Mouse (Mus musculus) heart, embryonic 11.5 days (tissue): ENCODE measurements around the gene Slc25a21. TPM values are rescaled to one million over a fixed set of nuclear protein-coding genes. Genes with fewer than 3 reads are reported as not detected.

Experiments
- ATAC-seq: fragments of 200-750 bp; cut with Nextera tagmentation; replicated peaks from 2 replicates; pipeline ENCODE4 v1.8.0; 2017; ENCODE audit warnings: moderate library complexity; ENCODE audit not compliant: insufficient number of reproducible peaks, low FRiP score, low TSS enrichment
- H3K27ac ChIP-seq: fragments of 300-500 bp; sonication (generic); 2 replicates; pipeline ENCODE4 v1.5.1; 2014; ENCODE audit warnings: mild to moderate bottlenecking, low read depth, low read length
- H3K27me3 ChIP-seq: fragments of 300-500 bp; sonication (generic); 2 replicates; pipeline ENCODE4 v1.6.1; 2014; ENCODE audit warnings: mild to moderate bottlenecking, low read length, mixed read lengths; ENCODE audit not compliant: control insufficient read depth, insufficient read depth
- H3K36me3 ChIP-seq: fragments of 300-500 bp; sonication (generic); 2 replicates; pipeline ENCODE4 v1.6.1; 2014; ENCODE audit warnings: mild to moderate bottlenecking, low read length, moderate library complexity, mixed read lengths; ENCODE audit not compliant: control insufficient read depth, insufficient read depth
- H3K4me1 ChIP-seq: fragments of 300-500 bp; sonication (generic); 2 replicates; pipeline ENCODE4 v1.6.1; 2014; ENCODE audit warnings: low read length; ENCODE audit not compliant: control insufficient read depth, insufficient read depth
- H3K4me2 ChIP-seq: fragments of 300-500 bp; sonication (generic); 2 replicates; pipeline ENCODE4 v1.6.1; 2014; ENCODE audit warnings: mild to moderate bottlenecking, moderate library complexity
- H3K4me3 ChIP-seq: fragments of 300-500 bp; sonication (generic); 2 replicates; pipeline ENCODE4 v1.5.1; 2014; ENCODE audit warnings: low read depth, low read length
- H3K9ac ChIP-seq: fragments of 300-500 bp; sonication (generic); 2 replicates; pipeline ENCODE4 v1.6.1; 2014; ENCODE audit warnings: mild to moderate bottlenecking, low read depth, low read length, moderate library complexity
- H3K9me3 ChIP-seq: fragments of 300-500 bp; sonication (generic); replicated peaks from 2 replicates; pipeline ENCODE4 v1.6.1; 2016; ENCODE audit warnings: low read length; ENCODE audit not compliant: control insufficient read depth
- WGBS: fragments of 180-500 bp; shearing (Covaris S2); extraction: QIAGEN DNeasy Blood & Tissue Kit; methylation state at CpG from one replicate; pipeline ENCODE4 v1.1.7; 2014; ENCODE audit not compliant: insufficient replicate concordance; 5-methylcytosine and 5-hydroxymethylcytosine counted together
- polyA plus RNA-seq: library from polyadenylated mRNA; unstranded; fragments of >200 nt; fragmentation: Nextera tagmentation; extraction: Ambion mirVana; gene quantifications from 2 replicates; pipeline ENCODE4 v1.2.1, GENCODE M21; 2014

The Slc25a21 gene
- polyA plus RNA-seq, 1 experiment from 2014 or later: 6.4 TPM

DNA sequence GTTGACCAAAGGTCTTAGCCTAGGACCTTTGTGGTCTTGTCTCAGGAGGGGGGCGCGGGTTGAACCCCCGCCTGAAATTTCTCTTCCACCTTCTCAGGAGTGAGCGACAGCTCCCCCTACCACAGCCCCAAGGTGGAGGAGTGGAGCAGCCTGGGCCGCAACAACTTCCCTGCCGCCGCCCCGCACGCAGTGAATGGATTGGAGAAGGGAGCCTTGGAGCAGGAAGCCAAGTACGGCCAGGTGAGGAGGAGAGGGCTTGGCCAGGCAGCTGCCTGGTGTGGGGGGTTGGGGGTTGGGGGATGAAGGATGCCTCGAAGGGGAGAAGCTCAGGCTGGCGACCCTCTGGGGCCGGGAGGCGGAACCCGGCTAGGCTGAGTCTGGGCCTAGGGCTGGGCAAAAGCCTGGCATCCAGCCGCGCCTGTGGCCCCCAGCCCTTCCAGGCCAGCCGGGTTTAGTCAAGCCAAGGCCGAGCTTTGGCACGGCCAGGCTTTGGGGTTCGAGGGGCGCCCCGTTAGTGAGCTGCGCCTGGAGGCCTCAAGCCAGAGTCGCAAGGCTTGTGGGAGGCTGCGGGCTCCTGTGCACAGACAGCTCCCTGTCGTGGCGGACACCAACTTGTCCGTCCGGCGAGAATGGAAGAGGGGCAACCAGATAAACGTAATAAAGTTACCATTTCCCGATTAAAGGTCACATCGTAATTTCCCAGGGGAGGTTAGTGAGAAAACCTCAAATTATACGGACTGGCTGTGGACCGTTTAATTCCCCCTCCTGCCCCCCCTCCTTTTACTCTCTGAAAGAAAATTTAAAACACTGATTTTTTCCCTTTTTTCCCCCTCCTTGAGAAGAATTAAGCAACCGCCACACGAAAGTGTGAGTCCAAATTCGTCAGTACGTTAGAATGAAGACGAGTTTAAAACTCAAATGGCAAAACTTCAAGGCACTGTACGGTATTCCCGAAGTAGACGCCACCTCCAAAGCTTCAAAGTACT, 497.1 kb downstream of the Slc25a21 start:
- no peak for ATAC-seq
- Histone ChIP-seq H3K4me3 (no peak overlapping the region), H3K36me3 (no peaks in the 10 kb centered on the region), H3K27ac (no peak overlapping the region), H3K9ac (no peak overlapping the region), H3K4me1 (peaks cover 11% of the 10 kb centered on the region), H3K4me2 (peak overlapping the region; percentile 5; the same call in 1 of the 2 replicates), H3K9me3 (no peaks in the 10 kb centered on the region), H3K27me3 (peaks cover 65% of the 10 kb centered on the region)
- 4% methylated on average over 44 of the region's 44 CpGs for WGBS

DNA sequence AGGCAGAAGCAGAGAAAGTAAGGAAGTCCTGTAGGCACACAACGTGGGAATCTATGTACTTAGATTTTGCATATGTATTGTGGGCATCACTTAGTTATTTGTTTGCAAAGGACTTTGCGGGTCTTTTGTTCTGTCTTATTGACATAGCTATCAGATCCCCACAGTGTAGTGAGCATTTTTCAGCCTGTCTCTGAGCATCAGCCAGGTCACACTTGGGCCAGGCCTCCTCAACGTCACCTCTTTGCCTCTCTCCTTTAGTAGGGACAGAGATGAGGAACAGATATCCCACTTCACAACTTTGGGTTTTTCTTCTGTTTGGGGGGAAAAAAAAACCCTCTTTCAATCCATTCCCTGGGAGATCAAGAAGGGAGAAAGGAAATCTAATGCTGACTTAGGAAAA, 497.9 kb downstream of the Slc25a21 start:
- Histone ChIP-seq H3K9ac (no peak overlapping the region), H3K4me2 (no peak overlapping the region), H3K4me1 (peaks cover 11% of the 10 kb centered on the region), H3K4me3 (no peak overlapping the region), H3K27ac (no peak overlapping the region), H3K27me3 (peaks cover 73% of the 10 kb centered on the region), H3K9me3 (no peaks in the 10 kb centered on the region), H3K36me3 (no peaks in the 10 kb centered on the region)
- WGBS: 12% methylated on average over 3 of the region's 3 CpGs
- ATAC-seq: no peak

DNA sequence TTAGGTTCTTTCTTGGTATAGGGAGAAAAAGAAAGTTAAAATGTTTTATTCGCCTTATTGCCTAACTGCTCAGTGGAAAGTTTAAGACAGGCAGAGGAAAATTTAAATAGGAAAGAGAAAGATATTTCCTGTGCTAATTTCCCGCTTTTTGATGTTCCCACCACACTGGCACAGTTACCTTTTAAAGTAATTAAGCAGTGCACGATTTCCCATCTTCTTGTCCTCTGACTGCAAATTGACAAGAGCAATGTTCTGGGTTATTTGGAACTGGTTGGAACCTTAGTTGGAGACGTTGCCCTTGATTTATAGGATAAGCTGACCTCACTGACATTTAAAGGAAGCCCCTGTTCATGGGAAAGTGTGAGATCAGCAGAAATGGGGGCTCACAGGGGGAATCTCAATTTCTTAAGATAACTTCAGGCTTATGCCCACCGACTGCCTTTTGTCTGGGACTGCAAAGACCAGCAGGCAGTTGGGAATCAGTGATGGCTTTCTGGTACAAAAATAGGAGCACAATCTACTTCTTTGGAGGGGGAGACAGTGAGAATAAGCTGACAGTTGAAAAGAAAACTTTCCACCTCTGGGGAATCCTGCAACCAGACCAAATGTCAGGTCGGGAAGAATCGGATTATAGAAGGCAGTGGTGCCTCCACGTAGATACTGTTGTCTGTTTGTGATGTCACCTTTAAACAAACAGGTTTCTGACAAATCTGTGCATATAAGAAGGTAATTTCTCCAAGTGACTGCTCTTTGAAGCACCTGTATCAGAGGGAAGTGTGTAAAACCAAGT, 498.9 kb downstream of the Slc25a21 start:
- H3K4me3 ChIP-seq: no peak overlapping the region
- no peak for ATAC-seq
- no peak overlapping the region for H3K9ac ChIP-seq
- H3K27ac ChIP-seq: no peak overlapping the region
- no peaks in the 10 kb centered on the region for H3K9me3 ChIP-seq
- H3K4me1 ChIP-seq: peaks cover 11% of the 10 kb centered on the region
- no peaks in the 10 kb centered on the region for H3K36me3 ChIP-seq
- 3% methylated on average over 8 of the region's 8 CpGs for WGBS
- H3K27me3 ChIP-seq: peaks cover 83% of the 10 kb centered on the region
- no peak overlapping the region for H3K4me2 ChIP-seq

DNA sequence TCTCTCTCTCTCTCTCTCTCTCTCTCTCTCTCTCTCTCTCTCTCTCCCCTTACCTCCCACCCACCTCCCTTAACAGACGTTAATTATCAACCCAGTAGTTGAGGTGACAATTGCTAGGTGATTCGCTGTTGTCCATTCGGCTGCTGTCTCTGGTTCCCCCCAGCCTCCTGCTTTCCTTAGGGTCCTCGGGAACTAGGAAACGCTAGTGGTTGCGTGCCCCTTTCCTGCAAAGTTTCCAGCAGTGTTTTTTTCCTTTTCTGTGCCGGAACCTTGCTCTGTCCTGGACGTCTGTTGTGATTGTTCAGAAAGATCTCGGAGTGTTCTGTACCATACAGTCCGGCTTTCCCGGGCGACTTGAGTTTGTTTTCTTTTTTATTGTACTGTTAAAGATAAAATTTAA, 499.5 kb downstream of the Slc25a21 start:
- under 1% methylated on average over 12 of the region's 12 CpGs for WGBS
- Histone ChIP-seq H3K4me1 (peaks cover 11% of the 10 kb centered on the region), H3K27me3 (peaks cover 89% of the 10 kb centered on the region), H3K27ac (no peak overlapping the region), H3K4me3 (no peak overlapping the region), H3K4me2 (peak overlapping the region; percentile 45), H3K9me3 (no peaks in the 10 kb centered on the region), H3K9ac (no peak overlapping the region), H3K36me3 (no peaks in the 10 kb centered on the region)
- no peak for ATAC-seq

DNA sequence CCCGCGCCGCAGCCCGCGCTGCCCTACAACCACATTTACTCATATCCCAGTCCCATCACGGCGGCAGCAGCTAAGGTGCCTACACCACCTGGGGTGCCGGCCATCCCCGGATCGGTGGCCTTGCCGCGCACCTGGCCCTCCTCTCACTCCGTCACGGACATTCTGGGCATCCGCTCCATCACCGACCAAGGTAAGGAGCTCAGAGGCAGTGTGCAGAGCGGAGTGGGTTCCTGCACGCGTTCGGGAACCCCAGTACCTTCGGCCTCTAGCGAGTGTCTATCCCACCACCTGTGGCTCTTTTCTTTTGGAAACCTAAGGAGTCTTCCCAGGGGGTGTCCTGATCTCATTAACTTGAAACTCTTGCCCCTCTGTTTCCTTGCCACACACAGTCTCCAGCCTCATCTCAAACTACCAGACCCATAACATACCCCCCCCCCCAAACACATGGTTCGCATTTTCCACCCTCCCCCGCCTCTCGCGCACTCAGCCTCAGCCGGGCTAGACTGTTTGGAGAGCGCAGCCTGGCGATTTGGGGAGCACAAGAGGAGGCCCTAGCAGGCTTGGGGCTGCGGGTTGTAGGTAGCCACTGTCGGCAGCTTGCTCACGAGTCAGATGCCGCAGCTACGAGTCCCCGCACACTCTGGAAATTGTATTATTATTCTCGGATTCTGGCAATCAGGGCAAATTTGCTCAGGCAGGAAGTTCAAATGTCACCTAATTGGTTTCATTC, 500.1 kb downstream of the Slc25a21 start:
- no peak overlapping the region for H3K9ac ChIP-seq
- H3K27ac ChIP-seq: no peak overlapping the region
- ATAC-seq: no peak
- no peaks in the 10 kb centered on the region for H3K9me3 ChIP-seq
- H3K27me3 ChIP-seq: peaks cover 89% of the 10 kb centered on the region
- H3K4me1 ChIP-seq: peaks cover 13% of the 10 kb centered on the region
- peak overlapping the region; percentile 43 for H3K4me3 ChIP-seq
- no peaks in the 10 kb centered on the region for H3K36me3 ChIP-seq
- under 1% methylated on average over 36 of the region's 36 CpGs for WGBS
- H3K4me2 ChIP-seq: peak overlapping the region; percentile 80

DNA sequence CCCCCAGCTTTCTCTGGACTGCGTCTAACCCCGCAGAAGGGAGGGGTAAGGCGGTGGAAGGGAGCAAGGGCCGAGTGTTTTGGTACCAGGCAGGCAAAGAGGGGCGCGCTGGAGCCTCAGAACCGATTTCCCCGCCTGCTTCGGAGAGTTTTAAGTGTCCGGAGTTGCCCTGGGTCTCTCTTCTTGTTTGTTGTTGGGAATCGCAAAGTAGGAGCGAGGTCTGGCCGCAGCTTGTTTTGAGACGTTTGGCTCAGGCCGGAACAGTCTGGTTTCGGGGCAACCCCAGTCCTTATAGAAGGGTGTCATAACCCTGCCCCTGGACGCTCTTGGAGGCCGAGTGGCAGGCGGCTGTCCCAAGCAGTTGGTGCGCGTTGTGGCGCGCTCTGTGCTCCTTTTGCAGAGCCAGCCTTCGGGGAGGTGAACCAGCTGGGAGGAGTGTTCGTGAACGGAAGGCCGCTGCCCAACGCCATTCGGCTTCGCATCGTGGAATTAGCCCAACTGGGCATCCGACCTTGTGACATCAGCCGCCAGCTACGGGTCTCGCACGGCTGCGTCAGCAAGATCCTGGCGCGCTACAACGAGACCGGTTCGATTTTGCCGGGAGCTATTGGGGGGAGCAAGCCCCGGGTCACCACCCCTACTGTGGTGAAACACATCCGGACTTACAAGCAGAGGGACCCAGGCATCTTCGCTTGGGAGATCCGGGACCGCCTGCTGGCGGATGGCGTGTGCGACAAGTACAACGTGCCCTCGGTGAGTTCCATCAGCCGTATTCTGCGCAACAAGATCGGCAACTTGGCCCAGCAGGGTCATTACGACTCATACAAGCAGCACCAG, 500.9 kb downstream of the Slc25a21 start:
- Histone ChIP-seq H3K9ac (no peak overlapping the region), H3K9me3 (no peaks in the 10 kb centered on the region), H3K27me3 (peaks cover 94% of the 10 kb centered on the region), H3K4me2 (peak overlapping the region; percentile 80), H3K36me3 (no peaks in the 10 kb centered on the region), H3K27ac (no peak overlapping the region), H3K4me3 (peak overlapping the region; percentile 43), H3K4me1 (peaks cover 16% of the 10 kb centered on the region)
- under 1% methylated on average over 57 of the region's 57 CpGs for WGBS
- peak; percentile 32; the same call in 1 of the 2 replicates for ATAC-seq

DNA sequence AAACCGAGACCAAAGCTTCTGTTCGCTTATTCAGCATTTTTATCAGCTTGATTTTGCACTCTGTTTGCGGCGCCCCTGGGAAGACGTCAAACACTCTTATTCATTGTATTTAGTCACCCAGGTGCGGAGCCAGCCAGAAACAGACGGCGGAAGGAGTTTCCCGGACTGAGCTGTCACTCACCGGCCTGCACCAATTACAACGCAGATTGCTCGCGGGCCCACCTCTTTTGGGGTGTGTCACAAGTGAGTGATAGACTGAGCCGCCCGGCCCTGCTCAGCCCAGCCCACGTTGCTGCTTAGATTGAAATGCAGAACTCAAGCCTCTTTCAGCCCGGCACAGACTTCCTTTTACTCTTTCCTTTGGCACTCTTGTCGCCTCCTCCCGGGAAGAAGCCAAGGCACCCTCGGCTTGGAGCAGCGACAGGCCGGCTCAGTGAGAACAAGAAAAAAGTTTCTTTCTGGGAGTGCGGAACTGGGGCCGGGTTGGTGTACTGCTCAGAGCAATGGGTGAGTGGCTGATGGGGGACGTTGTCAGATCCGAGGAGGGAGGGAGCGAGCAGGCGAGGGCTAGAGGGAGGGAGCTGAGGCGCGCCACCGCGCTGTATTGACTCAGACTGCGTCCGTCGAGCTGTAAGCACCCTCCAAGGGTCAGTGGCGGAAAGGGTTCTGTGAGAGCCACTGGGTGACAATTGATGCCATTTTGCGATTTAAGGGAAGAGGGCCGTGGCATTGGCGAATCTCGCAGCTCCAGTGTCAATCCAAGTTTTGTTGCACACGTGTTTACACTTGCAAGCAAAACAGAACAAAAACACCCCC, 501.7 kb downstream of the Slc25a21 start:
- peak; percentile 87 for ATAC-seq
- Histone ChIP-seq H3K4me2 (peak overlapping the region; percentile 80), H3K27ac (no peak overlapping the region), H3K4me3 (peak overlapping the region; percentile 43), H3K9me3 (no peaks in the 10 kb centered on the region), H3K36me3 (no peaks in the 10 kb centered on the region), H3K4me1 (peaks cover 20% of the 10 kb centered on the region), H3K27me3 (peaks cover 96% of the 10 kb centered on the region), H3K9ac (no peak overlapping the region)
- WGBS: under 1% methylated on average over 41 of the region's 41 CpGs
